Mouse (Mus musculus): Measurements from ENCODE around the gene Panx1.

GRCm38 (mm10) chr9:15037704-15038103, 7.6 kb downstream of the Panx1 start:
- no peak for TF ChIP-seq CTCF (IDR thresholded peaks at IDR 0.05; ENCODE audit: extremely low read depth, insufficient read depth, insufficient read length, insufficient replicate concordance)
- TF ChIP-seq POLR2A (IDR thresholded peaks at IDR 0.05; ENCODE audit: low read depth, low read length): no peak
